Mouse (Mus musculus) spleen, adult 2 months (tissue): ENCODE measurements around the gene Pum1.

Experiments used
- CTCF ChIP-seq: fragments of 200-500 bp; IDR thresholded peaks from 2 replicates; pipeline ENCODE4 v1.5.1; 2011; ENCODE audit warnings: mild to moderate bottlenecking, inconsistent platforms; ENCODE audit not compliant: insufficient read depth, insufficient read length, insufficient replicate concordance; ENCODE audit errors: extremely low read depth
- POLR2A ChIP-seq: fragments of 200-500 bp; IDR thresholded peaks from 2 replicates; pipeline ENCODE4 v1.6.1; 2011; ENCODE audit warnings: low read depth, low read length, inconsistent platforms

GRCm38 (mm10) chr4:130806746-130807145 is 143.6 kb downstream of the Pum1 start:
- no peak for TF ChIP-seq POLR2A
- no peak for TF ChIP-seq CTCF
